In genomic region chr7:90037736-90038135, GRCm38 (mm10) we compare ENCODE assay signal across 24 mouse cellular contexts. TPM values are rescaled to one million over a fixed set of nuclear protein-coding genes. Genes with fewer than 3 reads are reported as not detected.
DNase-seq lines count a peak whose midpoint lies in the region; ATAC-seq and TF ChIP-seq lines count a peak whose summit lies in the region.
"Had no signal": no experiment of that assay in that cellular context is flagged by ENCODE, and none has a peak within 500 bp of the region (broad histone marks: within the 10 kb centered on the region; RNA-seq: fewer than 3 reads in every experiment).

No protein-coding gene starts in this region.

- no peak for TF ChIP-seq CTCF in embryonic fibroblast, embryonic 13.5 days (IDR thresholded peaks at IDR 0.05; ENCODE audit: borderline replicate concordance, insufficient read depth, low read length)

- intact Hi-C loops in left cerebral cortex, postnatal 36 days (cut with DNase I) = no loop called here

- WGBS in embryonic facial prominence, embryonic 13.5 days = 52% methylated on average over 4 of the region's 4 CpGs
- 92% methylated on average over 4 of the region's 4 CpGs for WGBS in embryonic facial prominence, embryonic 10.5 days
- WGBS in liver, embryonic 13.5 days (ENCODE audit: insufficient replicate concordance) = 83% methylated on average over 4 of the region's 4 CpGs
- WGBS in liver, embryonic 11.5 days = 94% methylated on average over 4 of the region's 4 CpGs
- WGBS in limb, embryonic 15.5 days = 51% methylated on average over 4 of the region's 4 CpGs
- 91% methylated on average over 4 of the region's 4 CpGs for WGBS in intestine, embryonic 16.5 days

- no peak overlapping the region for H3K4me3 ChIP-seq in embryonic facial prominence, embryonic 13.5 days
- no peak overlapping the region for H3K4me3 ChIP-seq in embryonic facial prominence, embryonic 10.5 days
- H3K4me3 ChIP-seq in liver, embryonic 13.5 days (replicated peaks) = no peak overlapping the region
- H3K4me3 ChIP-seq in liver, embryonic 11.5 days (ENCODE audit: low read depth, low read length) = no peak overlapping the region
- H3K4me3 ChIP-seq in embryonic fibroblast, embryonic 13.5 days (ENCODE audit: insufficient read depth, low read length) = no peak overlapping the region
- H3K4me3 ChIP-seq in limb, embryonic 15.5 days = no peak overlapping the region
- H3K4me3 ChIP-seq in intestine, embryonic 16.5 days (ENCODE audit: low read length) = no peak overlapping the region
- H3K4me3 ChIP-seq: forebrain, embryonic 10.5 days; heart, embryonic 15.5 days; hindbrain, embryonic 13.5 days had no signal

- peaks cover 21% of the 10 kb centered on the region for H3K4me1 ChIP-seq in embryonic facial prominence, embryonic 13.5 days
- peaks cover 23% of the 10 kb centered on the region for H3K4me1 ChIP-seq in embryonic facial prominence, embryonic 10.5 days
- peaks cover 70% of the 10 kb centered on the region for H3K4me1 ChIP-seq in liver, embryonic 13.5 days (replicated peaks)
- H3K4me1 ChIP-seq in liver, embryonic 11.5 days (replicated peaks; ENCODE audit: control insufficient read depth, insufficient read depth, low read length) = peaks cover 26% of the 10 kb centered on the region
- peaks cover 14% of the 10 kb centered on the region for H3K4me1 ChIP-seq in embryonic fibroblast, embryonic 13.5 days (ENCODE audit: control insufficient read depth, insufficient read depth, low read length)
- peaks cover 24% of the 10 kb centered on the region for H3K4me1 ChIP-seq in limb, embryonic 15.5 days
- H3K4me1 ChIP-seq in intestine, embryonic 16.5 days (ENCODE audit: control insufficient read depth, insufficient read depth, low read length) = peaks cover 17% of the 10 kb centered on the region

- 0 out of 2 replicates have a peak, but pooled peaks cover 1% of the 10 kb centered on the region for H3K9me3 ChIP-seq in embryonic facial prominence, embryonic 13.5 days
- no peaks in the 10 kb centered on the region for H3K9me3 ChIP-seq in embryonic facial prominence, embryonic 10.5 days
- H3K9me3 ChIP-seq in liver, embryonic 13.5 days (replicated peaks) = no peaks in the 10 kb centered on the region
- no peaks in the 10 kb centered on the region for H3K9me3 ChIP-seq in liver, embryonic 11.5 days (ENCODE audit: control insufficient read depth, low read length)
- no peaks in the 10 kb centered on the region for H3K9me3 ChIP-seq in limb, embryonic 15.5 days
- no peaks in the 10 kb centered on the region for H3K9me3 ChIP-seq in intestine, embryonic 16.5 days (ENCODE audit: control insufficient read depth, low read length)
- H3K9me3 ChIP-seq: forebrain, embryonic 10.5 days; G1E; heart, embryonic 15.5 days; hindbrain, embryonic 13.5 days had no signal

- no peaks in the 10 kb centered on the region for H3K27me3 ChIP-seq in embryonic facial prominence, embryonic 13.5 days
- H3K27me3 ChIP-seq in embryonic facial prominence, embryonic 10.5 days (replicated peaks; ENCODE audit: low read depth, poor library complexity, severe bottlenecking) = no peaks in the 10 kb centered on the region
- H3K27me3 ChIP-seq in liver, embryonic 13.5 days = no peaks in the 10 kb centered on the region
- H3K27me3 ChIP-seq in liver, embryonic 11.5 days (replicated peaks; ENCODE audit: control insufficient read depth, insufficient read depth, low read length) = no peaks in the 10 kb centered on the region
- no peaks in the 10 kb centered on the region for H3K27me3 ChIP-seq in limb, embryonic 15.5 days
- no peaks in the 10 kb centered on the region for H3K27me3 ChIP-seq in intestine, embryonic 16.5 days (replicated peaks; ENCODE audit: control insufficient read depth, insufficient read depth, low read length)
- H3K27me3 ChIP-seq: heart, embryonic 15.5 days; hindbrain, embryonic 13.5 days had no signal

- no peak for TF ChIP-seq POLR2A in embryonic fibroblast, embryonic 13.5 days (IDR thresholded peaks at IDR 0.05; ENCODE audit: low read depth, low read length)

- no peak for DNase-seq in embryonic facial prominence, embryonic 10.5 days (ENCODE audit: low spot score)
- DNase-seq in liver, embryonic 13.5 days = no peak
- no peak for DNase-seq in liver, embryonic 11.5 days (ENCODE audit: low spot score)
- DNase-seq in left cerebral cortex, postnatal 36 days (ENCODE audit: low spot score in 2 of 2) = no peak
- DNase-seq: adrenal gland, postnatal 10 days; B cell, adult 2 months; cerebellum, adult 18-20 months; cerebellum, adult 9-11 months; cerebellum, postnatal 36 days; gastrocnemius, postnatal 10 days; heart, adult 18-20 months; heart, postnatal 14 days had no signal

- no peak for ATAC-seq in embryonic facial prominence, embryonic 13.5 days (ENCODE audit: insufficient number of reproducible peaks, insufficient read depth, low FRiP score, low TSS enrichment, low read depth)
- ATAC-seq in liver, embryonic 13.5 days (ENCODE audit: low read depth) = no peak
- no peak for ATAC-seq in liver, embryonic 11.5 days (replicated peaks; ENCODE audit: low FRiP score)
- no peak for ATAC-seq in limb, embryonic 15.5 days (ENCODE audit: insufficient number of reproducible peaks, low FRiP score, low TSS enrichment, low read depth)
- no peak for ATAC-seq in intestine, embryonic 16.5 days
- ATAC-seq: CD4-positive, CD25-positive, alpha-beta regulatory T cell, adult 4 months; forebrain, embryonic 14.5 days; hindbrain, postnatal 0 days had no signal

- H3K36me3 ChIP-seq in embryonic facial prominence, embryonic 13.5 days = no peaks in the 10 kb centered on the region
- no peaks in the 10 kb centered on the region for H3K36me3 ChIP-seq in embryonic facial prominence, embryonic 10.5 days (replicated peaks)
- no peaks in the 10 kb centered on the region for H3K36me3 ChIP-seq in liver, embryonic 13.5 days
- no peaks in the 10 kb centered on the region for H3K36me3 ChIP-seq in liver, embryonic 11.5 days (ENCODE audit: control insufficient read depth, insufficient read depth, low read length)
- no peaks in the 10 kb centered on the region for H3K36me3 ChIP-seq in limb, embryonic 15.5 days
- no peaks in the 10 kb centered on the region for H3K36me3 ChIP-seq in intestine, embryonic 16.5 days (ENCODE audit: control insufficient read depth, insufficient read depth, low read length)
- H3K36me3 ChIP-seq: forebrain, embryonic 10.5 days; G1E; heart, embryonic 15.5 days; hindbrain, embryonic 13.5 days had no signal

- no peak overlapping the region for H3K4me2 ChIP-seq in embryonic facial prominence, embryonic 13.5 days
- H3K4me2 ChIP-seq in liver, embryonic 13.5 days = no peak overlapping the region
- no peak overlapping the region for H3K4me2 ChIP-seq in liver, embryonic 11.5 days
- H3K4me2 ChIP-seq in limb, embryonic 15.5 days = no peak overlapping the region
- H3K4me2 ChIP-seq in intestine, embryonic 16.5 days (ENCODE audit: low read depth, low read length) = no peak overlapping the region
- H3K4me2 ChIP-seq: heart, embryonic 11.5 days; heart, embryonic 15.5 days; hindbrain, embryonic 13.5 days had no signal

- peak overlapping the region; percentile 62 for H3K27ac ChIP-seq in embryonic facial prominence, embryonic 13.5 days
- no peak overlapping the region for H3K27ac ChIP-seq in embryonic facial prominence, embryonic 10.5 days (replicated peaks)
- 0 out of 2 replicates have a peak overlapping the region, but pooled peaks have one; percentile 6 for H3K27ac ChIP-seq in liver, embryonic 13.5 days
- no peak overlapping the region for H3K27ac ChIP-seq in liver, embryonic 11.5 days (ENCODE audit: low read depth, low read length)
- H3K27ac ChIP-seq in embryonic fibroblast, embryonic 13.5 days (ENCODE audit: insufficient read depth, low read length) = peak overlapping the region; percentile 74; the same call in 1 of the 2 replicates
- H3K27ac ChIP-seq in limb, embryonic 15.5 days = peak overlapping the region; percentile 68
- H3K27ac ChIP-seq in intestine, embryonic 16.5 days (ENCODE audit: low read length) = no peak overlapping the region
- H3K27ac ChIP-seq: forebrain, embryonic 10.5 days; heart, embryonic 15.5 days; hindbrain, embryonic 13.5 days; hindbrain, postnatal 0 days had no signal

- no peak overlapping the region for H3K9ac ChIP-seq in embryonic facial prominence, embryonic 13.5 days
- H3K9ac ChIP-seq in liver, embryonic 13.5 days = no peak overlapping the region
- H3K9ac ChIP-seq in liver, embryonic 11.5 days (ENCODE audit: low read depth, low read length) = no peak overlapping the region
- no peak overlapping the region for H3K9ac ChIP-seq in limb, embryonic 15.5 days
- H3K9ac ChIP-seq in intestine, embryonic 16.5 days (ENCODE audit: low read depth, low read length) = no peak overlapping the region
- H3K9ac ChIP-seq: heart, embryonic 15.5 days; hindbrain, embryonic 13.5 days had no signal

RNA-seq across cellular contexts. Expression of gene Eed, which starts 57.0 kb away (rescaled TPM):
- polyA plus RNA-seq in embryonic facial prominence, embryonic 13.5 days (2015; fragmentation: Nextera tagmentation; extraction: Ambion mirVana) = 78.6 and 86.0 TPM in 2 replicates
- polyA plus RNA-seq in embryonic facial prominence, embryonic 10.5 days (2016; fragmentation: Nextera tagmentation; extraction: Ambion mirVana) = 89.6 and 89.7 TPM in 2 replicates
- polyA plus RNA-seq in liver, embryonic 13.5 days (2015; fragmentation: Nextera tagmentation; extraction: Ambion mirVana) = 45.1 and 50.3 TPM in 2 replicates
- 68.4 and 77.1 TPM in 2 replicates for polyA plus RNA-seq in liver, embryonic 11.5 days (2014; fragmentation: Nextera tagmentation; extraction: Ambion mirVana)
- polyA plus RNA-seq in embryonic fibroblast, embryonic 13.5 days (2011; ENCODE audit: insufficient read length, low read depth, missing spikeins) = 106 and 119 TPM in 2 replicates
- 62.7 and 63.0 TPM in 2 replicates for polyA plus RNA-seq in limb, embryonic 15.5 days (2015; fragmentation: Nextera tagmentation; extraction: Ambion mirVana)
- 48.4 and 59.1 TPM in 2 replicates for polyA plus RNA-seq in intestine, embryonic 16.5 days (2015; fragmentation: Nextera tagmentation; extraction: Ambion mirVana)
- 10 to 100 TPM; 27.6 to 47.0 TPM for total RNA-seq in left cerebral cortex, postnatal 36 days (2021)

Comparison
In these comparisons a context has a peak if more than half of its experiments do, and no peak if none do; other contexts are left out.
1. H3K27ac ChIP-seq: peak in embryonic facial prominence, embryonic 13.5 days (single experiment), liver, embryonic 13.5 days (single experiment), embryonic fibroblast, embryonic 13.5 days (single experiment) and limb, embryonic 15.5 days (single experiment); none in embryonic facial prominence, embryonic 10.5 days (single experiment), liver, embryonic 11.5 days (single experiment) and intestine, embryonic 16.5 days (single experiment).